Mouse (Mus musculus) midbrain, embryonic 15.5 days (tissue): ENCODE measurements at regions not wholly inside any gene's neighbourhood (a gene's known extent, or its start where the extent isn't known, plus 50 kb on each side); places are given as distances from the start of the nearest gene placed in this dataset.
A peak's percentile ranks its signal among the peaks of the same experiment; 100 is the strongest.

Source experiments
- ATAC-seq: fragments of 200-750 bp; cut with Nextera tagmentation; replicated peaks from 2 replicates; pipeline ENCODE4 v1.8.0; 2017; ENCODE audit warnings: moderate TSS enrichment
- H3K27ac ChIP-seq: fragments of 300-500 bp; sonication (generic); 2 replicates; pipeline ENCODE4 v1.5.1; 2015; ENCODE audit warnings: mild to moderate bottlenecking, inconsistent platforms
- H3K27me3 ChIP-seq: fragments of 300-500 bp; sonication (generic); replicated peaks from 2 replicates; pipeline ENCODE4 v1.6.1; 2015; ENCODE audit warnings: inconsistent platforms
- H3K36me3 ChIP-seq: fragments of 300-500 bp; sonication (generic); replicated peaks from 2 replicates; pipeline ENCODE4 v1.6.1; 2015; ENCODE audit warnings: inconsistent platforms
- H3K4me1 ChIP-seq: fragments of 300-500 bp; sonication (generic); 2 replicates; pipeline ENCODE4 v1.6.1; 2015; ENCODE audit warnings: inconsistent platforms
- H3K4me2 ChIP-seq: fragments of 300-500 bp; sonication (generic); 2 replicates; pipeline ENCODE4 v1.6.1; 2015; ENCODE audit warnings: inconsistent platforms, mild to moderate bottlenecking, moderate library complexity
- H3K4me3 ChIP-seq: fragments of 300-500 bp; sonication (generic); 2 replicates; pipeline ENCODE4 v1.5.1; 2015; ENCODE audit warnings: mild to moderate bottlenecking, inconsistent platforms
- H3K9ac ChIP-seq: fragments of 300-500 bp; sonication (generic); 2 replicates; pipeline ENCODE4 v1.6.1; 2015; ENCODE audit warnings: mild to moderate bottlenecking, inconsistent platforms
- H3K9me3 ChIP-seq: fragments of 300-500 bp; sonication (generic); 2 replicates; pipeline ENCODE4 v1.6.1; 2016; ENCODE audit warnings: inconsistent platforms
- WGBS: fragments of 180-500 bp; shearing (Covaris S2); methylation state at CpG from one replicate; pipeline ENCODE4 v1.1.7; 2015; ENCODE audit warnings: mixed read lengths; 5-methylcytosine and 5-hydroxymethylcytosine counted together

GRCm38 (mm10) chr19:25923727-25924384 lies 251.6 kb downstream of the Dmrt2 start:
- H3K36me3 ChIP-seq, result no peaks in the 10 kb centered on the region
- no peaks in the 10 kb centered on the region for H3K4me1 ChIP-seq
- no peaks in the 10 kb centered on the region for H3K27me3 ChIP-seq
- H3K9ac ChIP-seq, result no peak overlapping the region
- ATAC-seq, result no peak; the same call in 1 of the 2 replicates
- no peak overlapping the region for H3K27ac ChIP-seq
- no peak overlapping the region for H3K4me2 ChIP-seq
- no peaks in the 10 kb centered on the region for H3K9me3 ChIP-seq
- 49% methylated on average over 10 of the region's 10 CpGs for WGBS
- no peak overlapping the region for H3K4me3 ChIP-seq

- H3K27ac ChIP-seq, result no peak overlapping the region
- no peak overlapping the region for H3K9ac ChIP-seq
- H3K36me3 ChIP-seq, result no peaks in the 10 kb centered on the region
- no peaks in the 10 kb centered on the region for H3K27me3 ChIP-seq
- WGBS, result 52% methylated on average over 5 of the region's 5 CpGs
- H3K4me1 ChIP-seq, result no peaks in the 10 kb centered on the region
- no peak for ATAC-seq
- H3K4me2 ChIP-seq, result no peak overlapping the region
- no peaks in the 10 kb centered on the region for H3K9me3 ChIP-seq
- no peak overlapping the region for H3K4me3 ChIP-seq
Observed at GRCm38 (mm10) chr19:25924385-25924769, 252.2 kb downstream of the Dmrt2 start.

- ATAC-seq, result no peak
- Histone ChIP-seq H3K4me2 (no peak overlapping the region), H3K36me3 (no peaks in the 10 kb centered on the region), H3K9ac (no peak overlapping the region), H3K4me1 (no peaks in the 10 kb centered on the region), H3K9me3 (no peaks in the 10 kb centered on the region), H3K27ac (no peak overlapping the region), H3K27me3 (no peaks in the 10 kb centered on the region), H3K4me3 (no peak overlapping the region)
- 84% methylated on average over 9 of the region's 9 CpGs for WGBS
Observed at GRCm38 (mm10) chr19:25927220-25927619, 255.0 kb downstream of the Dmrt2 start.

- Histone ChIP-seq H3K4me3 (no peak overlapping the region), H3K4me1 (no peaks in the 10 kb centered on the region), H3K9me3 (no peaks in the 10 kb centered on the region), H3K27ac (no peak overlapping the region), H3K27me3 (no peaks in the 10 kb centered on the region), H3K36me3 (no peaks in the 10 kb centered on the region), H3K9ac (no peak overlapping the region), H3K4me2 (no peak overlapping the region)
- ATAC-seq, result no peak
- whole genome bisulfite sequencing, result 83% methylated on average over 9 of the region's 9 CpGs
Observed at GRCm38 (mm10) chr19:25937343-25937742, 265.1 kb downstream of the Dmrt2 start.

- Histone ChIP-seq H3K36me3 (no peaks in the 10 kb centered on the region), H3K4me1 (no peaks in the 10 kb centered on the region), H3K9ac (no peak overlapping the region), H3K4me2 (no peak overlapping the region), H3K9me3 (no peaks in the 10 kb centered on the region), H3K27ac (no peak overlapping the region), H3K4me3 (no peak overlapping the region), H3K27me3 (no peaks in the 10 kb centered on the region)
- ATAC-seq, result no peak
- WGBS, result 61% methylated on average over 5 of the region's 5 CpGs
Observed at GRCm38 (mm10) chr19:25971210-25971609, 299.0 kb downstream of the Dmrt2 start.

- H3K9me3 ChIP-seq, result no peaks in the 10 kb centered on the region
- no peak overlapping the region for H3K4me3 ChIP-seq
- ATAC-seq, result no peak
- H3K4me1 ChIP-seq, result no peaks in the 10 kb centered on the region
- H3K27me3 ChIP-seq, result no peaks in the 10 kb centered on the region
- no peak overlapping the region for H3K27ac ChIP-seq
- H3K9ac ChIP-seq, result no peak overlapping the region
- H3K36me3 ChIP-seq, result no peaks in the 10 kb centered on the region
- H3K4me2 ChIP-seq, result no peak overlapping the region
Observed at GRCm38 (mm10) chr19:25975202-25975601, 303.0 kb downstream of the Dmrt2 start.

- Histone ChIP-seq H3K36me3 (no peaks in the 10 kb centered on the region), H3K27ac (no peak overlapping the region), H3K4me2 (no peak overlapping the region), H3K4me3 (no peak overlapping the region), H3K9me3 (no peaks in the 10 kb centered on the region), H3K4me1 (no peaks in the 10 kb centered on the region), H3K27me3 (no peaks in the 10 kb centered on the region), H3K9ac (no peak overlapping the region)
- 74% methylated on average over 4 of the region's 4 CpGs for WGBS
- ATAC-seq, result no peak
Observed at GRCm38 (mm10) chr19:25980308-25980707, 308.1 kb downstream of the Dmrt2 start.

GRCm38 (mm10) chr19:26014620-26015180 lies 342.5 kb downstream of the Dmrt2 start:
- Histone ChIP-seq H3K36me3 (no peaks in the 10 kb centered on the region), H3K4me1 (peaks cover 10% of the 10 kb centered on the region), H3K27ac (peak overlapping the region; percentile 50), H3K4me2 (0 out of 2 replicates have a peak overlapping the region, but pooled peaks have one; percentile 9), H3K4me3 (no peak overlapping the region), H3K9me3 (no peaks in the 10 kb centered on the region), H3K27me3 (no peaks in the 10 kb centered on the region), H3K9ac (no peak overlapping the region)
- peak; percentile 86 for ATAC-seq
- 33% methylated on average over 8 of the region's 8 CpGs for WGBS

GRCm38 (mm10) chr19:26021141-26021540 lies 348.9 kb downstream of the Dmrt2 start:
- H3K4me1 ChIP-seq, result no peaks in the 10 kb centered on the region
- 72% methylated on average over 7 of the region's 7 CpGs for WGBS
- no peak overlapping the region for H3K27ac ChIP-seq
- H3K4me3 ChIP-seq, result no peak overlapping the region
- H3K36me3 ChIP-seq, result no peaks in the 10 kb centered on the region
- no peak overlapping the region for H3K4me2 ChIP-seq
- no peak for ATAC-seq
- no peaks in the 10 kb centered on the region for H3K9me3 ChIP-seq
- no peaks in the 10 kb centered on the region for H3K27me3 ChIP-seq
- H3K9ac ChIP-seq, result no peak overlapping the region

- H3K4me2 ChIP-seq, result no peak overlapping the region
- H3K27ac ChIP-seq, result no peak overlapping the region
- no peaks in the 10 kb centered on the region for H3K4me1 ChIP-seq
- no peak for ATAC-seq
- H3K36me3 ChIP-seq, result no peaks in the 10 kb centered on the region
- no peaks in the 10 kb centered on the region for H3K9me3 ChIP-seq
- H3K27me3 ChIP-seq, result no peaks in the 10 kb centered on the region
- H3K4me3 ChIP-seq, result no peak overlapping the region
- no peak overlapping the region for H3K9ac ChIP-seq
- WGBS, result 80% methylated on average over 3 of the region's 3 CpGs
Observed at GRCm38 (mm10) chr19:26026103-26026502, 353.9 kb downstream of the Dmrt2 start.

- no peaks in the 10 kb centered on the region for H3K27me3 ChIP-seq
- H3K4me2 ChIP-seq, result no peak overlapping the region
- H3K4me3 ChIP-seq, result no peak overlapping the region
- H3K27ac ChIP-seq, result no peak overlapping the region
- no peak for ATAC-seq
- H3K4me1 ChIP-seq, result no peaks in the 10 kb centered on the region
- no peaks in the 10 kb centered on the region for H3K36me3 ChIP-seq
- no peak overlapping the region for H3K9ac ChIP-seq
- no peaks in the 10 kb centered on the region for H3K9me3 ChIP-seq
- 7% methylated on average over 7 of the region's 7 CpGs for WGBS
Observed at GRCm38 (mm10) chr19:26037270-26037669, 365.1 kb downstream of the Dmrt2 start.

- H3K9ac ChIP-seq, result no peak overlapping the region
- no peak overlapping the region for H3K27ac ChIP-seq
- ATAC-seq, result no peak
- H3K4me2 ChIP-seq, result no peak overlapping the region
- H3K9me3 ChIP-seq, result no peaks in the 10 kb centered on the region
- 12% methylated on average over 9 of the region's 9 CpGs for WGBS
- H3K4me1 ChIP-seq, result peaks cover 8% of the 10 kb centered on the region; the same call in 1 of the 2 replicates
- no peaks in the 10 kb centered on the region for H3K27me3 ChIP-seq
- no peaks in the 10 kb centered on the region for H3K36me3 ChIP-seq
- no peak overlapping the region for H3K4me3 ChIP-seq
Observed at GRCm38 (mm10) chr19:26051478-26052215, 379.4 kb downstream of the Dmrt2 start.

GRCm38 (mm10) chr19:26059668-26060067 lies 387.5 kb downstream of the Dmrt2 start:
- Histone ChIP-seq H3K4me2 (no peak overlapping the region), H3K4me1 (no peaks in the 10 kb centered on the region), H3K4me3 (no peak overlapping the region), H3K9me3 (no peaks in the 10 kb centered on the region), H3K27ac (no peak overlapping the region), H3K9ac (no peak overlapping the region), H3K36me3 (no peaks in the 10 kb centered on the region), H3K27me3 (no peaks in the 10 kb centered on the region)
- WGBS, result 91% methylated on average over 2 of the region's 2 CpGs
- no peak for ATAC-seq
